Mouse (Mus musculus) neural tube, embryonic 14.5 days (tissue): ENCODE measurements around the gene Gpr182. TPM values are rescaled to one million over a fixed set of nuclear protein-coding genes. Genes with fewer than 3 reads are reported as not detected.
"Not testable (repeated sequence)": the region's sequence is repeated elsewhere in the genome, so short reads cannot be mapped to it uniquely, and the experiment has no call there.

Source experiments
- ATAC-seq: fragments of 200-750 bp; cut with Nextera tagmentation; 2 replicates; pipeline ENCODE4 v1.8.0; 2017; ENCODE audit warnings: low read depth, mild to moderate bottlenecking, moderate TSS enrichment, moderate library complexity
- H3K27ac ChIP-seq: fragments of 300-500 bp; sonication (generic); 2 replicates; pipeline ENCODE4 v1.5.1; 2014; ENCODE audit warnings: low read depth, mild to moderate bottlenecking, control low read depth, low read length, moderate library complexity, mixed read lengths
- H3K27me3 ChIP-seq: fragments of 300-500 bp; sonication (generic); 2 replicates; pipeline ENCODE4 v1.6.1; 2014; ENCODE audit warnings: low read length; ENCODE audit not compliant: control insufficient read depth, insufficient read depth
- H3K36me3 ChIP-seq: fragments of 300-500 bp; sonication (generic); 2 replicates; pipeline ENCODE4 v1.6.1; 2014; ENCODE audit warnings: low read length, mixed read lengths; ENCODE audit not compliant: control insufficient read depth, insufficient read depth
- H3K4me1 ChIP-seq: fragments of 300-500 bp; sonication (generic); 2 replicates; pipeline ENCODE4 v1.6.1; 2014; ENCODE audit warnings: low read length; ENCODE audit not compliant: control insufficient read depth, insufficient read depth
- H3K4me2 ChIP-seq: fragments of 300-500 bp; sonication (generic); 2 replicates; pipeline ENCODE4 v1.6.1; 2014; ENCODE audit warnings: mild to moderate bottlenecking, low read depth, low read length, control low read depth
- H3K4me3 ChIP-seq: fragments of 300-500 bp; sonication (generic); 2 replicates; pipeline ENCODE4 v1.5.1; 2014; ENCODE audit warnings: low read depth, low read length, control low read depth, mixed read lengths
- H3K9ac ChIP-seq: fragments of 300-500 bp; sonication (generic); replicated peaks from 2 replicates; pipeline ENCODE4 v1.6.1; 2014; ENCODE audit warnings: low read depth, mild to moderate bottlenecking, control low read depth, low read length, mixed read lengths
- H3K9me3 ChIP-seq: fragments of 300-500 bp; sonication (generic); 2 replicates; pipeline ENCODE4 v1.6.1; 2016; ENCODE audit warnings: low read length; ENCODE audit not compliant: control insufficient read depth
- WGBS: fragments of 180-500 bp; shearing (Covaris S2); extraction: QIAGEN DNeasy Blood & Tissue Kit; methylation state at CpG from one replicate; pipeline ENCODE4 v1.1.7; 2014; 5-methylcytosine and 5-hydroxymethylcytosine counted together
- polyA plus RNA-seq: library from polyadenylated mRNA; unstranded; fragments of >200 nt; fragmentation: Nextera tagmentation; extraction: Ambion mirVana; gene quantifications from 2 replicates; pipeline ENCODE4 v1.2.1, GENCODE M21; 2014

Gpr182 gene
- polyA plus RNA-seq: 0.13 and 0.33 TPM in 2 replicates

GRCm38 (mm10) chr10:127751548-127751947 is at the start of gene Gpr182:
Gene Gpr182 (minus strand): TSS chr10:127751732.
- peaks cover 7% of the 10 kb centered on the region; the same call in 1 of the 2 replicates for H3K36me3 ChIP-seq

GRCm38 (mm10) chr10:127800891-127801290 is 49.4 kb upstream of the Gpr182 start, which contains the start of gene Rdh16:
Gene Rdh16 (plus strand): TSS chr10:127801152.
- H3K4me1 ChIP-seq: no peaks in the 10 kb centered on the region
- no peaks in the 10 kb centered on the region for H3K36me3 ChIP-seq
- H3K4me2 ChIP-seq: no peak within 1 kb of the TSS
- no peaks in the 10 kb centered on the region for H3K9me3 ChIP-seq
- 92% methylated on average over 6 of the region's 6 CpGs for WGBS
- no peak for ATAC-seq
- H3K9ac ChIP-seq: no peak within 1 kb of the TSS
- no peaks in the 10 kb centered on the region for H3K27me3 ChIP-seq
- no peak within 1 kb of the TSS for H3K27ac ChIP-seq
- H3K4me3 ChIP-seq: no peak within 1 kb of the TSS

More at GRCm38 (mm10) chr10:127751548-127751947, at the start of gene Gpr182:
- Histone ChIP-seq H3K9ac (no peak within 1 kb of the TSS), H3K27me3 (no peaks in the 10 kb centered on the region), H3K4me1 (peaks cover 2% of the 10 kb centered on the region; the same call in 1 of the 2 replicates), H3K4me2 (no peak within 1 kb of the TSS; the same call in 1 of the 2 replicates), H3K9me3 (no peaks in the 10 kb centered on the region), H3K27ac (no peak within 1 kb of the TSS), H3K4me3 (no peak within 1 kb of the TSS)
- WGBS: 67% methylated on average over 8 of the region's 8 CpGs
- no peak for ATAC-seq

- ATAC-seq: no peak
- no peaks in the 10 kb centered on the region for H3K36me3 ChIP-seq
- no peaks in the 10 kb centered on the region for H3K27me3 ChIP-seq
- no peak overlapping the region for H3K27ac ChIP-seq
- H3K4me3 ChIP-seq: no peak overlapping the region
- H3K4me2 ChIP-seq: no peak overlapping the region
- no peak overlapping the region for H3K9ac ChIP-seq
- no peaks in the 10 kb centered on the region for H3K4me1 ChIP-seq
- WGBS: 80% methylated on average over 1 of the region's 1 CpGs
- H3K9me3 ChIP-seq: no peaks in the 10 kb centered on the region
Observed at GRCm38 (mm10) chr10:127799295-127799694, 47.8 kb upstream of the Gpr182 start.

- 97% methylated on average over 1 of the region's 1 CpGs for WGBS
- not testable (repeated sequence) for H3K4me1 ChIP-seq, H3K4me2 ChIP-seq, H3K36me3 ChIP-seq, ATAC-seq, H3K9me3 ChIP-seq, H3K9ac ChIP-seq, H3K27me3 ChIP-seq, H3K4me3 ChIP-seq, H3K27ac ChIP-seq
Observed at GRCm38 (mm10) chr10:127785411-127785810, 33.9 kb upstream of the Gpr182 start.

GRCm38 (mm10) chr10:127782321-127782720 is 30.8 kb upstream of the Gpr182 start:
- not testable (repeated sequence) for H3K9ac ChIP-seq, H3K4me2 ChIP-seq, H3K36me3 ChIP-seq, H3K27me3 ChIP-seq, H3K27ac ChIP-seq, H3K4me1 ChIP-seq, H3K4me3 ChIP-seq, H3K9me3 ChIP-seq, ATAC-seq
- 97% methylated on average over 17 of the region's 17 CpGs for WGBS

- 85% methylated on average over 2 of the region's 2 CpGs for WGBS
- Histone ChIP-seq H3K9ac (no peak within 1 kb of the TSS), H3K27ac (no peak within 1 kb of the TSS), H3K4me2 (no peak within 1 kb of the TSS), H3K36me3 (no peaks in the 10 kb centered on the region), H3K4me3 (no peak within 1 kb of the TSS), H3K4me1 (no peaks in the 10 kb centered on the region), H3K27me3 (no peaks in the 10 kb centered on the region), H3K9me3 (no peaks in the 10 kb centered on the region)
- ATAC-seq: no peak
Observed at GRCm38 (mm10) chr10:127776011-127776410, 24.5 kb upstream of the Gpr182 start, which contains the start of gene Rdh9. Gene Rdh9 (plus strand): TSS chr10:127776386.

GRCm38 (mm10) chr10:127766564-127766963 is 15.0 kb upstream of the Gpr182 start:
- no peaks in the 10 kb centered on the region for H3K36me3 ChIP-seq
- no peaks in the 10 kb centered on the region for H3K27me3 ChIP-seq
- no peak overlapping the region for H3K27ac ChIP-seq
- 93% methylated on average over 1 of the region's 1 CpGs for WGBS
- H3K9ac ChIP-seq: no peak overlapping the region
- H3K4me2 ChIP-seq: no peak overlapping the region
- ATAC-seq: no peak
- no peaks in the 10 kb centered on the region for H3K9me3 ChIP-seq
- H3K4me3 ChIP-seq: no peak overlapping the region
- H3K4me1 ChIP-seq: no peaks in the 10 kb centered on the region

- no peaks in the 10 kb centered on the region for H3K9me3 ChIP-seq
- H3K4me3 ChIP-seq: no peak overlapping the region
- H3K4me1 ChIP-seq: no peaks in the 10 kb centered on the region
- H3K36me3 ChIP-seq: no peaks in the 10 kb centered on the region
- H3K9ac ChIP-seq: no peak overlapping the region
- H3K27me3 ChIP-seq: no peaks in the 10 kb centered on the region
- ATAC-seq: no peak
- WGBS: 73% methylated on average over 12 of the region's 12 CpGs
- H3K4me2 ChIP-seq: no peak overlapping the region
- no peak overlapping the region for H3K27ac ChIP-seq
Observed at GRCm38 (mm10) chr10:127763914-127764680, 12.6 kb upstream of the Gpr182 start.

GRCm38 (mm10) chr10:127762926-127763325 is 11.4 kb upstream of the Gpr182 start:
- H3K36me3 ChIP-seq, H3K9ac ChIP-seq, H3K27me3 ChIP-seq, H3K4me3 ChIP-seq, H3K4me2 ChIP-seq, H3K9me3 ChIP-seq, H3K27ac ChIP-seq, ATAC-seq, H3K4me1 ChIP-seq: not testable (repeated sequence)
- 85% methylated on average over 10 of the region's 10 CpGs for WGBS
